Mouse (Mus musculus): ENCODE measurements around the gene Ndufa11. TPM values are rescaled to one million over a fixed set of nuclear protein-coding genes. Genes with fewer than 3 reads are reported as not detected.

Ndufa11 gene
- polyA plus RNA-seq, 1 experiment from 2014 or later: 426 TPM

- Histone ChIP-seq H3K4me1 (ENCODE audit: insufficient read depth, low read depth, low read length) (peaks cover 3% of the 10 kb centered on the region; the same call in 1 of the 2 replicates), H3K27ac (ENCODE audit: low read length) (no peak overlapping the region), H3K36me3 (ENCODE audit: insufficient read depth, low read length) (no peaks in the 10 kb centered on the region; the same call in 1 of the 2 replicates), H3K4me2 (replicated peaks; ENCODE audit: low read depth, low read length) (no peak overlapping the region), H3K27me3 (replicated peaks; ENCODE audit: insufficient read depth, low read length) (no peaks in the 10 kb centered on the region), H3K9ac (replicated peaks; ENCODE audit: low read depth) (no peak overlapping the region), H3K4me3 (ENCODE audit: low read depth, low read length) (no peak overlapping the region), H3K9me3 (ENCODE audit: low read length) (no peaks in the 10 kb centered on the region)
- no peak for TF ChIP-seq EP300 (IDR thresholded peaks at IDR 0.05)
- no peak for TF ChIP-seq CTCF (IDR thresholded peaks at IDR 0.05)
- ATAC-seq (no peak), DNase-seq (ENCODE audit: low spot score) (no peak)
- WGBS: 95% methylated on average over 29 of the region's 29 CpGs
Observed at GRCm38 (mm10) chr17:56767531-56768135, 50.1 kb downstream of the Ndufa11 start.

GRCm38 (mm10) chr17:56768941-56769340 lies 51.4 kb downstream of the Ndufa11 start:
- DNase-seq (ENCODE audit: low spot score) (no peak), ATAC-seq (no peak)
- TF ChIP-seq EP300 (IDR thresholded peaks at IDR 0.05): no peak
- no peak for TF ChIP-seq CTCF (IDR thresholded peaks at IDR 0.05)
- 92% methylated on average over 11 of the region's 11 CpGs for WGBS
- Histone ChIP-seq H3K4me3 (ENCODE audit: low read depth, low read length) (no peak overlapping the region), H3K4me2 (replicated peaks; ENCODE audit: low read depth, low read length) (no peak overlapping the region), H3K9me3 (ENCODE audit: low read length) (no peaks in the 10 kb centered on the region), H3K9ac (replicated peaks; ENCODE audit: low read depth) (no peak overlapping the region), H3K27ac (ENCODE audit: low read length) (no peak overlapping the region), H3K4me1 (ENCODE audit: insufficient read depth, low read depth, low read length) (no peaks in the 10 kb centered on the region; the same call in 1 of the 2 replicates), H3K36me3 (ENCODE audit: insufficient read depth, low read length) (no peaks in the 10 kb centered on the region; the same call in 1 of the 2 replicates), H3K27me3 (replicated peaks; ENCODE audit: insufficient read depth, low read length) (no peaks in the 10 kb centered on the region)

- ATAC-seq: no peak
- DNase-seq (ENCODE audit: low spot score): no peak
- Histone ChIP-seq H3K9ac (replicated peaks; ENCODE audit: low read depth) (no peak within 1 kb of the TSS), H3K4me1 (ENCODE audit: insufficient read depth, low read depth, low read length) (no peaks in the 10 kb centered on the region; the same call in 1 of the 2 replicates), H3K27me3 (replicated peaks; ENCODE audit: insufficient read depth, low read length) (no peaks in the 10 kb centered on the region), H3K9me3 (ENCODE audit: low read length) (no peaks in the 10 kb centered on the region), H3K27ac (ENCODE audit: low read length) (no peak within 1 kb of the TSS), H3K4me2 (replicated peaks; ENCODE audit: low read depth, low read length) (no peak within 1 kb of the TSS), H3K36me3 (ENCODE audit: insufficient read depth, low read length) (no peaks in the 10 kb centered on the region; the same call in 1 of the 2 replicates), H3K4me3 (ENCODE audit: low read depth, low read length) (no peak within 1 kb of the TSS)
- TF ChIP-seq EP300 (IDR thresholded peaks at IDR 0.05): no peak
- TF ChIP-seq CTCF (IDR thresholded peaks at IDR 0.05): no peak
- 81% methylated on average over 5 of the region's 5 CpGs for WGBS
Observed at GRCm38 (mm10) chr17:56769950-56770349, 52.4 kb downstream of the Ndufa11 start, which contains the start of gene Prr22. TSS of gene Prr22 (plus strand) at chr17:56770250.

Other genes starting within 250 kb of the Ndufa11 start
- 25.6 and 29.6 TPM in 2 replicates for gene Ptprs, start 241.3 kb upstream of the Ndufa11 start, polyA plus RNA-seq (2015; fragmentation: Nextera tagmentation; extraction: Ambion mirVana)
- not detected in 2 replicates for gene Znrf4, start 205.3 kb upstream of the Ndufa11 start, polyA plus RNA-seq (2015; fragmentation: Nextera tagmentation; extraction: Ambion mirVana)
- gene Gm20219, start 163.4 kb upstream of the Ndufa11 start, polyA plus RNA-seq (2015; fragmentation: Nextera tagmentation; extraction: Ambion mirVana): 3.5 and 3.8 TPM in 2 replicates
- gene Safb2, start 133.2 kb upstream of the Ndufa11 start, polyA plus RNA-seq (2015; fragmentation: Nextera tagmentation; extraction: Ambion mirVana): 36.8 and 39.8 TPM in 2 replicates
- 43.4 and 47.1 TPM in 2 replicates for gene Safb, start 132.9 kb upstream of the Ndufa11 start, polyA plus RNA-seq (2015; fragmentation: Nextera tagmentation; extraction: Ambion mirVana)
- 201 and 230 TPM in 2 replicates for gene 2410015M20Rik, start 108.0 kb upstream of the Ndufa11 start, polyA plus RNA-seq (2015; fragmentation: Nextera tagmentation; extraction: Ambion mirVana)
- 1,643 and 1,764 TPM in 2 replicates for gene Rpl36, start 104.4 kb upstream of the Ndufa11 start, polyA plus RNA-seq (2015; fragmentation: Nextera tagmentation; extraction: Ambion mirVana)
- 23.4 and 24.2 TPM in 2 replicates for gene Lonp1, start 90.9 kb upstream of the Ndufa11 start, polyA plus RNA-seq (2015; fragmentation: Nextera tagmentation; extraction: Ambion mirVana)
- 0.12 and 0.32 TPM in 2 replicates for gene Catsperd, start 89.6 kb upstream of the Ndufa11 start, polyA plus RNA-seq (2015; fragmentation: Nextera tagmentation; extraction: Ambion mirVana)
- 42.6 and 44.8 TPM in 2 replicates for gene Ranbp3, start 44.5 kb upstream of the Ndufa11 start, polyA plus RNA-seq (2015; fragmentation: Nextera tagmentation; extraction: Ambion mirVana)
- 17.2 and 17.5 TPM in 2 replicates for gene Vmac, start 255 bp downstream of the Ndufa11 start, polyA plus RNA-seq (2015; fragmentation: Nextera tagmentation; extraction: Ambion mirVana)
- gene Nrtn, start 39.8 kb downstream of the Ndufa11 start, polyA plus RNA-seq (2015; fragmentation: Nextera tagmentation; extraction: Ambion mirVana): 10.5 and 10.7 TPM in 2 replicates
- 26.3 and 29.7 TPM in 2 replicates for gene Dus3l, start 47.0 kb downstream of the Ndufa11 start, polyA plus RNA-seq (2015; fragmentation: Nextera tagmentation; extraction: Ambion mirVana)
- 0.23 and 0.33 TPM in 2 replicates for gene Prr22, start 52.5 kb downstream of the Ndufa11 start, polyA plus RNA-seq (2015; fragmentation: Nextera tagmentation; extraction: Ambion mirVana)
- gene Rfx2, start 113.2 kb downstream of the Ndufa11 start, polyA plus RNA-seq (2015; fragmentation: Nextera tagmentation; extraction: Ambion mirVana): 5.9 and 6.6 TPM in 2 replicates
- not detected in 2 replicates for gene Acsbg2, start 156.7 kb downstream of the Ndufa11 start, polyA plus RNA-seq (2015; fragmentation: Nextera tagmentation; extraction: Ambion mirVana)
- 0.15 and 0.23 TPM in 2 replicates for gene 1700061G19Rik, start 157.7 kb downstream of the Ndufa11 start, polyA plus RNA-seq (2015; fragmentation: Nextera tagmentation; extraction: Ambion mirVana)
- gene Mllt1, start 217.6 kb downstream of the Ndufa11 start, polyA plus RNA-seq (2015; fragmentation: Nextera tagmentation; extraction: Ambion mirVana): 17.7 TPM in 2 replicates

Measured in lung, postnatal 0 days (tissue).